Mouse (Mus musculus) T-cell, adult 2 months (primary cell): Measurements from ENCODE around the gene Lin28a.
A peak's percentile ranks its signal among the peaks of the same experiment; 100 is the strongest.
"Not testable (repeated sequence)": the region's sequence is repeated elsewhere in the genome, so short reads cannot be mapped to it uniquely, and the experiment has no call there.

Experiments
- DNase-seq: peaks from one replicate; pipeline ENCODE4 v3.0.0; 2022; ENCODE audit warnings: low spot score

Lin28a gene

GRCm38 (mm10) chr4:134018038-134018778 is 433 bp downstream of the Lin28a start:
- no peak for DNase-seq

- DNase-seq: no peak
Observed at GRCm38 (mm10) chr4:134017201-134017865, 1.3 kb downstream of the Lin28a start.

GRCm38 (mm10) chr4:134016767-134017166 is 1.9 kb downstream of the Lin28a start:
- DNase-seq: no peak

GRCm38 (mm10) chr4:134016208-134016607 is 2.4 kb downstream of the Lin28a start:
- DNase-seq: no peak

DNA sequence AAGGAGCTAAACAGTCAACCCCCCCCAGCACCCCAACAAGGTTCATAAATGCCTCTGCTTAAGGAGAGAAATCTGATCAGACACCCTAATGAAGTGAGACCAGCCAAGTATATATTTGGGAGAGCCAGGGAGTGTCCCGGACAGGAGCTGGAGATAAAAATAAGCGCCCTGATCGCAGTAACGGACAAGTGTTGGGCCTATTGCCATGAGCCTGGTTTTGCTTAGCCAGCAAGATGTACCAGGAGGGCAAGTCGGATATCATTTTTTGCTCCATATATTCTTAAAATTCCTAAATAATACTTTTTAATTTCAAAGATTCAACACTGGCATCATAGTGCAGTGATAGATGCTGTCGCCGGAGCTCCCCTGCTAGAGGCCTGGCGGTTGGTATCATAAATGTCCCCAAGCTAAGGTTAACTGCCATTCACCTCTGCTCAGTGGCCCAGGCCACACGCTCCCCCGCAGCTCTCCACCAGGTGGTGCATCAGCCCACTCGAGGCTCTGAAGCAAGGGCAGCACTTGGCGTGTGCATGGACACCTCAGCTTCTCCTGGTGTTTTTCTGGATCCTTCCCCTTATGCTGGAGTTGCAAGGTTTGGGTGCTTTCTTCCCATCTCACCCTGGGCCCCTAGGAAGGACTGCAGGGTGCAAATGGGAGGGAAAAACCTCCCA is 5.6 kb downstream of the Lin28a start:
- peak; percentile 28 for DNase-seq

GRCm38 (mm10) chr4:134011450-134012414 is 6.9 kb downstream of the Lin28a start:
- DNase-seq: no peak

- DNase-seq: no peak
Observed at GRCm38 (mm10) chr4:134009709-134010108, 8.9 kb downstream of the Lin28a start.

- no peak for DNase-seq
Observed at GRCm38 (mm10) chr4:134006845-134007244, 11.8 kb downstream of the Lin28a start.

DNA sequence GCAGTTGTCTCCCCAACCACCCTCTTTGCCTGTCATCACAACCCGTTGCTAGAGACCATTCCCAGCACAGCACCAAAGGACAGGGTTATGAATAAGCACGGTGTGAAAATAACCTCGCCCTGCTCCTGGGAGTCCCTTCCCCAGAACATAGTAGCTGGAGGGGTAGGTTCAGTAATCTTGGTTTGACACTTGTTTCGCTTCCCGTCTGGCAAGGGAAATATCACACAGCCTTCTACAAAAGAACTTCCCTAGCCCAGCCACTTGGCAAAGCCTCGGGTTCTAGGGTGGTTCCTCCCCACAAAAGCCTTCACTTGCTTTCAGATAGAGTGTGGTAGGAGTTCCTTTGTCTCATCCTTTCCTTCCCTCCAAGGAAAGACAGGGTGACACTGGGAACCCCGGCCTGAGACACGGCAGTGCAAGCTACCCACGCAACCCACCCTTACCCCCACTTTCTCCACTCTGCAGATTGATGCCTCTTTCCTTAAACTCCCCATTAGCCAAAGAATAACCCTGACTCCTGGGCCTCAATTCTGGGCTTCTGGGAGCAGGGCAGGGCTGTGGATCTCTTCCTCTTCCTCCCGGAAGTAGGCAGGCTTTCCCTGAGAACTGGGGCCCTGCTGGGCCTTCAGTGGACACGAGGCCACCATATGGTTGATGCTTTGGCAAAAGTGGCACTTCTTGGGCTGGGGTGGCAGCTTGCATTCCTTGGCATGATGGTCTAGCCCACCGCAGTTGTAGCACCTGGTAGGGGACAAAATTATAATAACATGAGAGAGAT is 12.9 kb downstream of the Lin28a start:
- no peak for DNase-seq

GRCm38 (mm10) chr4:134002903-134003302 is 15.7 kb downstream of the Lin28a start:
- no peak for DNase-seq

DNA sequence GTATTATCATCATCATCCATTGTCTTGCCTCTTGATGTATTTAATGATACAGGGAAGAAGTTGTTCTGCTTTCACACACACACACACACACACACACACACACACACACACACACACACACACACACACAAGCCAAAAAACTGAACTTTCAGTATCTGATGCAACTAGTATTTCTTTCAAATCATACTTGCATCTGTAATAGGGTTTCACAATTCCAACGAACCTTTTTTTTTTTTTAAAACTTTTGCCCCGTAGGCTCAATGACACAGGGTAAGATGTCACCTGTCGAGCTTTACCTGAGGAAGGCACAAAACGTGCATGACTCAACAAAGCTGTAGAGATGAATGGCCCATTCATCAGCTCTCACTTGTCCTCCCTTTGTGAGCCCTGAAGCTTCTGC is 16.4 kb downstream of the Lin28a start:
- no peak for DNase-seq

- no peak for DNase-seq
Observed at GRCm38 (mm10) chr4:134001710-134002109, 16.9 kb downstream of the Lin28a start.

DNA sequence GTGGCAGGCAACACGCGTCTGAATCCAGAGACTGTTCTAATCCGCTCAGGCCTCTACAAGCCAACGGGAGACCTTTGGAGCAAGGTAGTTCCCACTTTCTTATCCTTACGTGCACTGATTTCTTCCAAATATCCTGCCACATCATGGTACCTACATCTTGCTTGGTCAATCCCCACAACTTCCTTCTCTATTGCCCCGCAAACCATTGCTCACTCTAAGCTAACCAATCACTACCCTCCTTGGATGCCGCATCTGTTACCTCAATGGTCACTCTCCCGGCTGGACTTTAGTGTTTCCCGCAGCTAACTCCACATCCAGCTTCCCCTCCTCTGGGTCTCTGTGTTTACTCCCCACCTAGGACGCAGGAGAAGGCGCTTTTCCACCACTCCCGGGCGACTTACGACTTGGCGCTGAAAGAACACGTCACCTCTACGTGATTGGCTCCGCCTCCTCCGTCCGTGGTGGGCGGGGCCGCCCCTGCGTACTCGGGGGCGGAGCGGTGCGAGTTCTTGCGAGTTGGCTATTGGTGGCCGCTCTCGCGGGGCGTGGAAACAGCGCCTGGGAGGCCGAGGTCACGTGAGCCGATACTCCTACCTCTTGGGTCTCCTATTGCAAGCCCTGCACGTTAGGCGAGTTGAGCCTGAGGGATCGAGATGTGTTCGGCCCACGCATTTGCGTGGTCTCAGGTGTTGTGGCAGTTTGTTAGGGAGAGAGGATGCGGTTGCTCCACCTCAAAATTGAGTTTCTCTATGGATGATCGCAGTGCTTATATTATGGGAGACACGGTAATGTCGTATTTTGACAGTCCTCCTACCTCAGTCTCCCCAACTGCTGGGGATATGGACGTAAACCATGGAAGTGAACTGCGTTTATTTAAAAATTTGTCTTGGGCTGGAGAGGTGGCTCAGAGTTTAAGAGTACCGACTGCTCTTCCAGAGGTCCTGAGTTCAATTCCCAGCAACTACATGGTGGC is 17.9 kb downstream of the Lin28a start, which contains the start of gene Dhdds:
Gene Dhdds, minus strand, starts transcription at position 453 of the 973 bp plus-strand sequence.
- peak; percentile 95 for DNase-seq

GRCm38 (mm10) chr4:133994697-133995096 is 23.9 kb downstream of the Lin28a start:
- no peak for DNase-seq

GRCm38 (mm10) chr4:133991087-133991660 is 27.5 kb downstream of the Lin28a start:
- DNase-seq: no peak

GRCm38 (mm10) chr4:133990035-133990434 is 28.6 kb downstream of the Lin28a start:
- no peak for DNase-seq

DNA sequence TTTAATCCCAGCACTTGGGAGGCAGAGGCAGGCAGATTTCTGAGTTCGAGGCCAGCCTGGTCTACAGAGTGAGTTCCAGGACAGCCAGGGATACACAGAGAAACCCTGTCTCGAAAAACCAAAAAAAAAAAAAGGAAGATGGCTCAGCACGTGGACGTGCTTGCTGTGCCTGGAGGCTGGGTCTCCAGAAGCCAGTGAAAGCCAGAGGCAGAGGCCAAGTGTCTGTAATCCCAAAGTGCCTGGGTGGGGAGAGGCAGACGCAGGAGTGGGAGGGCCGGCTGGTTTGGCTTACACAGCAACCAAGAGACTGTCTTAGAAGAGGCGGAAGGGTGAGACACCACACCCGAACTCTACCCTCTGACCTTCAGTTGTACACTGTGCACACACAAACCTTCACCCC is 30.4 kb downstream of the Lin28a start:
- DNase-seq: not testable (repeated sequence)

- DNase-seq: no peak
Observed at GRCm38 (mm10) chr4:133982936-133983335, 35.7 kb downstream of the Lin28a start.

GRCm38 (mm10) chr4:133980496-133980895 is 38.1 kb downstream of the Lin28a start:
- DNase-seq: no peak
